Mouse (Mus musculus) ES-E14 (cell line): Measurements from ENCODE around the gene Cycs. TPM values are rescaled to one million over a fixed set of nuclear protein-coding genes. Genes with fewer than 3 reads are reported as not detected.
A peak's percentile ranks its signal among the peaks of the same experiment; 100 is the strongest.

ENCODE experiments used
- DNase-seq: peaks from one replicate; pipeline ENCODE4 v3.0.0-alpha.2; 2013; ENCODE audit warnings: low read depth, low spot score
- H3K27ac ChIP-seq: 2 replicates; pipeline ENCODE4 v1.5.1; 2012; ENCODE audit warnings: low read depth, mild to moderate bottlenecking, low read length, moderate library complexity, mixed read lengths; ENCODE audit not compliant: poor library complexity, insufficient read depth, severe bottlenecking
- H3K36me3 ChIP-seq: 2 replicates; pipeline ENCODE4 v1.6.1; 2012; ENCODE audit warnings: mild to moderate bottlenecking, low read length, moderate library complexity, mixed read lengths; ENCODE audit not compliant: control insufficient read depth, poor library complexity, insufficient read depth, severe bottlenecking
- H3K4me1 ChIP-seq, 2 experiments: fragments of 150-350 bp in 1 of 2; sonication (generic) in 1 of 2; 2 replicates each; pipeline ENCODE4 v1.6.1; 2012; ENCODE audit warnings: low read length in 2 of 2, mild to moderate bottlenecking in 1 of 2, mixed read lengths in 1 of 2; ENCODE audit not compliant: control insufficient read depth in 2 of 2, insufficient read depth in 2 of 2, poor library complexity in 1 of 2
- H3K4me3 ChIP-seq, 2 experiments: fragments of 150-350 bp in 1 of 2; sonication (generic) in 1 of 2; 2 replicates each; pipeline ENCODE4 v1.5.1; 2012; ENCODE audit warnings: low read length in 2 of 2, low read depth in 1 of 2, mild to moderate bottlenecking in 1 of 2, mixed read lengths in 1 of 2; ENCODE audit not compliant: insufficient read depth in 1 of 2, poor library complexity in 1 of 2, severe bottlenecking in 1 of 2
- H3K9ac ChIP-seq: 2 replicates; pipeline ENCODE4 v1.6.1; 2012; ENCODE audit warnings: low read depth, mild to moderate bottlenecking, low read length, mixed read lengths; ENCODE audit not compliant: poor library complexity, insufficient read depth, severe bottlenecking
- H3K9me3 ChIP-seq: fragments of 150-350 bp; sonication (generic); 2 replicates; pipeline ENCODE4 v1.6.1; 2012; ENCODE audit warnings: low read depth, mild to moderate bottlenecking, low read length; ENCODE audit not compliant: control insufficient read depth, insufficient read depth
- CHD2 ChIP-seq: IDR thresholded peaks from 2 replicates; pipeline ENCODE4 v1.6.1; 2014; ENCODE audit warnings: mild to moderate bottlenecking, low read depth, low read length, inconsistent platforms
- HCFC1 ChIP-seq: IDR thresholded peaks from 2 replicates; pipeline ENCODE4 v1.6.1; 2012; ENCODE audit warnings: low read length, inconsistent platforms, borderline replicate concordance; ENCODE audit not compliant: insufficient read depth
- MAFK ChIP-seq: IDR thresholded peaks from 2 replicates; pipeline ENCODE4 v1.6.1; 2014; ENCODE audit warnings: mild to moderate bottlenecking, low read depth, low read length, inconsistent platforms; ENCODE audit not compliant: insufficient read depth
- ZC3H11A ChIP-seq: IDR thresholded peaks from 2 replicates; pipeline ENCODE4 v1.6.1; 2012; ENCODE audit warnings: low read depth, mild to moderate bottlenecking, inconsistent platforms, low read length, borderline replicate concordance
- ZNF384 ChIP-seq: IDR thresholded peaks from 2 replicates; pipeline ENCODE4 v1.6.1; 2012; ENCODE audit warnings: low read depth, low read length, inconsistent platforms
- in situ Hi-C, 2 experiments: fragments of 600-800 bp; cut with MboI; formaldehyde crosslinking; loops; one replicate each; pipeline ENCODE4 v1.15.1; 2025; ENCODE audit warnings: low sequenced_read_pairs in 2 of 2, inconsistent platforms in 1 of 2; ENCODE audit not compliant: unreplicated experiment in 2 of 2
- total RNA-seq: library from RNA; depleted of rRNA; stranded (reverse); fragments of 300-350 nt; gene quantifications from 2 replicates; pipeline ENCODE4 v1.2.3, GENCODE M21; 2012

Gene Cycs
- total RNA-seq, 1 experiment = 52.1 TPM

GRCm38 (mm10) chr6:50539641-50540040 lies 26.7 kb downstream of the Cycs start:
- no peak for TF ChIP-seq ZNF384
- no peak for TF ChIP-seq ZC3H11A
- no peak for TF ChIP-seq HCFC1
- TF ChIP-seq CHD2 = no peak
- no peak for TF ChIP-seq MAFK
- no peaks in the 10 kb centered on the region for H3K4me1 ChIP-seq
- H3K4me3 ChIP-seq = no peak overlapping the region
- in situ Hi-C loops = loop anchor here (5.0 to 10.0 kb wide), 3 partner anchors 232 to 1025 kb away; no protein-coding TSS in a partner anchor
- DNase-seq = no peak
- H3K27ac ChIP-seq = no peak overlapping the region
- H3K9ac ChIP-seq = no peak overlapping the region
- H3K36me3 ChIP-seq = no peaks in the 10 kb centered on the region
- H3K9me3 ChIP-seq = no peaks in the 10 kb centered on the region

- no peak overlapping the region for H3K27ac ChIP-seq
- H3K9me3 ChIP-seq = no peaks in the 10 kb centered on the region
- TF ChIP-seq ZNF384 = no peak
- no peak for TF ChIP-seq MAFK
- TF ChIP-seq ZC3H11A = peak; percentile 85
- no peak overlapping the region for H3K4me3 ChIP-seq
- in situ Hi-C loops = loop anchor here (5.0 to 10.0 kb wide), 2 partner anchors 229 to 232 kb away; no protein-coding TSS in a partner anchor
- no peaks in the 10 kb centered on the region for H3K36me3 ChIP-seq
- DNase-seq = peak; percentile 81
- no peaks in the 10 kb centered on the region for H3K4me1 ChIP-seq
- no peak overlapping the region for H3K9ac ChIP-seq
Measured at GRCm38 (mm10) chr6:50536461-50536892, 29.9 kb downstream of the Cycs start.

- DNase-seq = no peak
- Histone ChIP-seq H3K36me3 (no peaks in the 10 kb centered on the region), H3K27ac (no peak overlapping the region), H3K9ac (no peak overlapping the region), H3K9me3 (no peaks in the 10 kb centered on the region), H3K4me3 (no peak overlapping the region), H3K4me1 (no peaks in the 10 kb centered on the region)
- in situ Hi-C loops = loop anchor here (5.0 to 10.0 kb wide), 2 partner anchors 228 to 231 kb away; no protein-coding TSS in a partner anchor
- TF ChIP-seq ZNF384 (no peak), MAFK (no peak), HCFC1 (no peak), CHD2 (no peak), ZC3H11A (no peak)
Measured at GRCm38 (mm10) chr6:50535346-50535745, 31.0 kb downstream of the Cycs start.

- DNase-seq = no peak
- in situ Hi-C loops = loop anchor here in 1 of 2 experiments (10.0 kb wide), 1 partner anchor 227 kb away; no protein-coding TSS in a partner anchor
- TF ChIP-seq ZC3H11A (no peak), HCFC1 (no peak), MAFK (no peak)
- no peaks in the 10 kb centered on the region for H3K36me3 ChIP-seq
- H3K4me1 ChIP-seq = no peaks in the 10 kb centered on the region
- H3K4me3 ChIP-seq = no peak overlapping the region
- no peak overlapping the region for H3K9ac ChIP-seq
- no peaks in the 10 kb centered on the region for H3K9me3 ChIP-seq
- H3K27ac ChIP-seq = no peak overlapping the region
Measured at GRCm38 (mm10) chr6:50531920-50532319, 34.4 kb downstream of the Cycs start.

- 0 out of 4 replicates have a peak, but pooled peaks cover 0 to 2% of the 10 kb centered on the region in 2 experiments for H3K4me1 ChIP-seq
- no peak overlapping the region for H3K9ac ChIP-seq
- in situ Hi-C loops = loop anchor here in 1 of 2 experiments (10.0 kb wide), 1 partner anchor 226 kb away; no protein-coding TSS in a partner anchor
- no peaks in the 10 kb centered on the region for H3K9me3 ChIP-seq
- no peak for TF ChIP-seq ZNF384
- no peak for TF ChIP-seq ZC3H11A
- TF ChIP-seq CHD2 = no peak
- no peak for TF ChIP-seq HCFC1
- TF ChIP-seq MAFK = no peak
- H3K27ac ChIP-seq = no peak overlapping the region
- H3K4me3 ChIP-seq = no peak overlapping the region
- no peak for DNase-seq
- H3K36me3 ChIP-seq = no peaks in the 10 kb centered on the region
Measured at GRCm38 (mm10) chr6:50531003-50531402, 35.3 kb downstream of the Cycs start.
